Mouse (Mus musculus) liver, embryonic 14 days (tissue): ENCODE measurements around the gene Col9a3. TPM values are rescaled to one million over a fixed set of nuclear protein-coding genes. Genes with fewer than 3 reads are reported as not detected.

Experiments
- polyA plus RNA-seq: library from polyadenylated mRNA; depleted of rRNA; stranded (reverse); fragments of >200 nt; gene quantifications from 2 replicates; pipeline ENCODE4 v1.2.3, GENCODE M21; 2012; rRNA removed

Gene Col9a3
- 0.59 and 0.95 TPM in 2 replicates for polyA plus RNA-seq

GRCm38 (mm10) chr2:180597490-180597889 lies at the start of gene Col9a3:
Col9a3 (plus strand) TSS chr2:180597790.

GRCm38 (mm10) chr2:180581002-180581401 lies 16.6 kb upstream of the Col9a3 start, which contains the start of gene Mrgbp:
Mrgbp (plus strand) TSS chr2:180581304.

GRCm38 (mm10) chr2:180589123-180589831 lies 8.3 kb upstream of the Col9a3 start, which contains the start of gene Ogfr:
Ogfr (plus strand) TSS chr2:180589245.

GRCm38 (mm10) chr2:180642555-180643260 lies 45.1 kb downstream of the Col9a3 start, which contains the start of gene Tcfl5:
Tcfl5 (minus strand) TSS chr2:180642708.

Other genes starting within 250 kb of the Col9a3 start
- gene Slco4a1, start 141.5 kb upstream of the Col9a3 start, polyA plus RNA-seq: 0.74 and 0.75 TPM in 2 replicates
- 0.02 and 0.03 TPM in 2 replicates for gene Ntsr1, start 97.8 kb upstream of the Col9a3 start, polyA plus RNA-seq
- gene Mrgbp, start 16.5 kb upstream of the Col9a3 start, polyA plus RNA-seq: 11.1 and 11.2 TPM in 2 replicates
- 27.8 and 27.9 TPM in 2 replicates for gene Ogfr, start 8.5 kb upstream of the Col9a3 start, polyA plus RNA-seq
- gene Tcfl5, start 44.9 kb downstream of the Col9a3 start, polyA plus RNA-seq: 0.16 and 0.22 TPM in 2 replicates
- gene Dido1, start 112.2 kb downstream of the Col9a3 start, polyA plus RNA-seq: 12.2 and 13.5 TPM in 2 replicates
- 79.5 and 97.1 TPM in 2 replicates for gene Gid8, start 112.3 kb downstream of the Col9a3 start, polyA plus RNA-seq
- gene Slc17a9, start 127.5 kb downstream of the Col9a3 start, polyA plus RNA-seq: 6.7 and 7.2 TPM in 2 replicates
- gene Bhlhe23, start 179.1 kb downstream of the Col9a3 start, polyA plus RNA-seq: not detected in 2 replicates